26 mouse cellular contexts compared by ENCODE assay signal in genomic region chr13:93756674-93757073, GRCm38 (mm10). TPM values are rescaled to one million over a fixed set of nuclear protein-coding genes. Genes with fewer than 3 reads are reported as not detected.
DNase-seq lines count a peak whose midpoint lies in the region; ATAC-seq and TF ChIP-seq lines count a peak whose summit lies in the region.
"Had no signal": no experiment of that assay in that cellular context is flagged by ENCODE, and none has a peak within 500 bp of the region (broad histone marks: within the 10 kb centered on the region; RNA-seq: fewer than 3 reads in every experiment).

No protein-coding gene starts in this region.

- DNase-seq in thymus, adult 2 months, result peak; percentile 11
- DNase-seq in thymus, postnatal 4 days, result no peak
- DNase-seq in CD4-positive helper T cell, adult 2 months (ENCODE audit: low read depth, low spot score), result peak; percentile 32
- DNase-seq in naive thymus-derived CD4-positive, alpha-beta T cell, adult 2 months (ENCODE audit: low read depth), result peak; percentile 63
- no peak for DNase-seq in gastrocnemius, postnatal 25 days
- DNase-seq in gastrocnemius, adult 18-20 months (ENCODE audit: low spot score), result no peak
- DNase-seq: adrenal gland, adult 2 months; adrenal gland, postnatal 14 days; B cell, adult 2 months; cerebellum, adult 11 months; cerebellum, adult 2 months; cerebellum, adult 9-11 months; cerebellum, postnatal 25 days; forebrain, postnatal 0 days; gastrocnemius, postnatal 36 days; heart, postnatal 36 days had no signal

- H3K27me3 ChIP-seq in thymus, adult 2 months (ENCODE audit: control insufficient read depth, insufficient read depth, low read length), result no peaks in the 10 kb centered on the region
- H3K27me3 ChIP-seq: CH12.LX; embryonic facial prominence, embryonic 12.5 days; embryonic facial prominence, embryonic 15.5 days; hindbrain, embryonic 13.5 days had no signal

- no peaks in the 10 kb centered on the region for H3K36me3 ChIP-seq in thymus, adult 2 months (ENCODE audit: control insufficient read depth, insufficient read depth, low read length)
- H3K36me3 ChIP-seq: embryonic facial prominence, embryonic 12.5 days; embryonic facial prominence, embryonic 15.5 days; G1E; hindbrain, embryonic 10.5 days; hindbrain, embryonic 13.5 days had no signal

- H3K27ac ChIP-seq in thymus, adult 2 months (ENCODE audit: control insufficient read depth, insufficient read depth, low read length), result no peak overlapping the region
- H3K27ac ChIP-seq: embryonic facial prominence, embryonic 12.5 days; embryonic facial prominence, embryonic 15.5 days; hindbrain, embryonic 10.5 days; hindbrain, embryonic 13.5 days had no signal

- TF ChIP-seq CTCF in thymus, adult 2 months (IDR thresholded peaks at IDR 0.05; ENCODE audit: borderline replicate concordance, control insufficient read depth, extremely low read depth, insufficient read depth, low read length, poor library complexity), result no peak

- 13% methylated on average over 7 of the region's 7 CpGs for WGBS in thymus, adult 2 months

- ATAC-seq in CD4-positive, CD25-positive, alpha-beta regulatory T cell, adult 4 months, result peak; percentile 41
- ATAC-seq: forebrain, embryonic 14.5 days; forebrain, postnatal 0 days; hindbrain, embryonic 16.5 days; Patski had no signal

- no peak for TF ChIP-seq POLR2A in thymus, adult 2 months (IDR thresholded peaks at IDR 0.05; ENCODE audit: control insufficient read depth, extremely low read depth, insufficient read depth, low read length, poor library complexity)

- H3K4me3 ChIP-seq in thymus, adult 2 months (ENCODE audit: control insufficient read depth, insufficient read depth, low read length), result no peak overlapping the region
- H3K4me3 ChIP-seq: embryonic facial prominence, embryonic 12.5 days; embryonic facial prominence, embryonic 15.5 days; hindbrain, embryonic 10.5 days; hindbrain, embryonic 13.5 days had no signal

- H3K4me1 ChIP-seq in thymus, adult 2 months (replicated peaks; ENCODE audit: control insufficient read depth, insufficient read depth, low read length), result peaks cover 11% of the 10 kb centered on the region
- H3K4me1 ChIP-seq: embryonic facial prominence, embryonic 12.5 days; embryonic facial prominence, embryonic 15.5 days had no signal

RNA-seq across cellular contexts. Expression of gene Arsb, which starts 14.8 kb away (rescaled TPM):
- 17.9 and 19.1 TPM in 2 replicates for polyA plus RNA-seq in thymus, adult 2 months (2012; rRNA removed)
- 1 to 10 TPM; 8.7 to 9.1 TPM for polyA plus RNA-seq in CD4-positive, CD25-positive, alpha-beta regulatory T cell, adult 4 months (2017; shearing (Covaris generic))
- total RNA-seq in gastrocnemius, postnatal 25 days (2021), result 1 to 10 TPM; 3.7 to 4.2 TPM
- total RNA-seq in gastrocnemius, adult 18-20 months (2021), result 1 to 10 TPM; 2.7 to 3.0 TPM

Comparison
In these comparisons a context has a peak if more than half of its experiments do, and no peak if none do; other contexts are left out.
1. DNase-seq: peak in thymus, adult 2 months (single experiment), CD4-positive helper T cell, adult 2 months (single experiment) and naive thymus-derived CD4-positive, alpha-beta T cell, adult 2 months (single experiment); none in thymus, postnatal 4 days (single experiment), gastrocnemius, postnatal 25 days (single experiment) and gastrocnemius, adult 18-20 months (single experiment).